Mouse (Mus musculus): ENCODE data around the gene Uck2.

The Uck2 gene

GRCm38 (mm10) chr1:167284258-167284836, 773 bp downstream of the Uck2 start:
- peak; percentile 64 to 87 for DNase-seq (ENCODE audit: inconsistent age in 2 of 2, low spot score in 1 of 2)

DNA sequence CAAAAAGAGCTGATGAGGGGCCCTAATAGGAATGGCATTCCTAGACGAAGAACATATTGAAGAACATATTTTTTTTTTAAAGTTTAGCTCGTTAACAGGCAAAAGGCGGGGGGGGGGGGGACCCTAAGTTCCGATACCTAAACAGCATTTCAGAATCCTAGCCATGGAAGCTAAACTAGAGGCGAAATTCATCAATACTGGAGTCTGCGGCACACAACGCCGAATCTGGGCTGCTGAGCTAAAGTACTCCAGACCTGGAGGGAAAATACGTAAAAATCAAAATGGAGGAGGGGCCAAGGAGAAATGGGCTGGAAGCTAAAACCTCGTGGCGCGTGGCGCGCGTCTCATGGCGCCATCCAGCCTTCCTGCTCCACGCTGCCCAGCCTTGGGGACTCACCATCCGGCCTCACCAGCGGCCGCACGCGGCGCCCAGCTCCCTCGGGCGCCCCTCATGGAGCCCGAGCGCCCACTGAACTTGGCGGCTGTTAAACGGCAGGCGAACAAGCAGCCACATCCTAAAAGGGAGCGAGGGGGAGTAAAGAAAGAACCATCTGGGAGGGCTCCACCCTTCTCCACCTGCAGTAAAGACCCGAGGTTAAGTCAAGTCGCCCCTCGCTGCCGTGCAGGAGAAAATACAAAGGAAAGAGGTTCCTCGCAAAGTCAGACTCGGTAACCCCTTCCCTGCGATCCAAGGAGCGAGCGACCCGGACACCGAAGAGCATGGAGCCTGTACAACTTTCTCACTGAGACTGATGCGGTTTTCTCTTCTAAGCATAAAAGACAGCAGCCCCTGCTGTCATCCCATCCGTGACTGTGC, 1.5 kb downstream of the Uck2 start:
- DNase-seq (ENCODE audit: inconsistent age in 2 of 2, low spot score in 1 of 2), result peak; percentile 61 to 87

- DNase-seq (ENCODE audit: inconsistent age in 2 of 2, low spot score in 1 of 2), result peak in 1 of 2 experiments; percentile 41
Observed at GRCm38 (mm10) chr1:167282768-167283167, 2.4 kb downstream of the Uck2 start.

- DNase-seq (ENCODE audit: inconsistent age in 2 of 2, low spot score in 1 of 2), result peak in 1 of 2 experiments; percentile 21
Observed at GRCm38 (mm10) chr1:167282112-167282511, 3.0 kb downstream of the Uck2 start.

DNA sequence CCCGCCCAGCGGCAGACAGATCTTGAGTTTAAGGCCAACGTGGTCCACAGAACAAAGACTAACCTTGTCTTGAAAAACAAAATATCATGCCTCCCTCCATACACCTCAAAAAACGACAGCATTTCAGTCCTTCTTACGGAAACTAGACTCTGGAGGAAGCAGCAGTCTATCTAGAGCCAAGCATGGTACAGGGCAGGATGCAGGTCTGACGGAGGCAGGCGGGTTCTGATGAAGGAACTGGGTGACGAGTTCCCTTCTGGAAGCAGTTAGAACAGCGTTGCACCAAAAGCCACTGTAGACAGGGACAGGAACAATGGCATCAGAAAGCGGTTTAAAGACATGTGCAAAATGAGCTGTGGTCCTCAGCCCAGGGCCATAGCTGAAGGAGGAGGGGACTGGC, 5.1 kb downstream of the Uck2 start:
- no peak for DNase-seq (ENCODE audit: inconsistent age in 2 of 2, low spot score in 1 of 2)

GRCm38 (mm10) chr1:167279160-167279715, 5.9 kb downstream of the Uck2 start:
- DNase-seq (ENCODE audit: inconsistent age in 2 of 2, low spot score in 1 of 2), result no peak

GRCm38 (mm10) chr1:167278395-167278794, 6.7 kb downstream of the Uck2 start:
- no peak for DNase-seq (ENCODE audit: inconsistent age in 2 of 2, low spot score in 1 of 2)

DNA sequence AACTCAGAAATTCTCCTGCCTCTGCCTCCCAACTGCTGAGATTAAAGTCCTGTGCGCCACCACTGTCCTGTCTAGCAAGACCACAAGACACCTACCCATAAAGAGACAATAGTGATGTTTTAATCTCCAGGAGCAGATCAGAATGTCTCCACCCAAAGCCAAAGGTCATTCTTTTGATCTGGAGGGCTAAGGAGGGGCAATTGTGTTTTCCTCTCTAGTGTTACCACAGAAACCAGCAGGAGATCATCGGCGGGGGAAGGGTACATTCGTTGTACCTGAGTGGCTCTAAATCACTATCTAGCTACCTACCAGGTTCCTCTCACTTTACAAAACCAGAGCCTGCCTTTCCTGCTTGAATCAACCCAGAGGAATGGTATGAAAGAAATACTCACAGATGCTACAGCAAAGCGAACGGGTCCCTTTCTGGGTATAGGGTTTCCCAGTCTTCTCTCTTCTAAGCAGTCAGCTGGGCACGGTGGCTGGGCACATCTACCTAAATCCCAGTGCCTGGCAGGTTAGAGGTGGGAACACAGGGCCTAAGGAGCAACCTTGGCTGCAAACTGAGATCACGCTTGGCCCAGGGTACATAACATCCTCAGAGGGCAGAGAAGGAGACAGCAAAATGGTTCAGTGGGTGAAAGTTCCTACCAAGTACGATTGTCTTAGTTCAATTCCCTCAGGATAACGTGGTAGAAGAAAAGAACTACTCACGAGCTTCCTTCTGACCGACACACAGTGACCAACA, 10.3 kb downstream of the Uck2 start:
- peak in 1 of 2 experiments; percentile 26 for DNase-seq (ENCODE audit: inconsistent age in 2 of 2, low spot score in 1 of 2)

DNA sequence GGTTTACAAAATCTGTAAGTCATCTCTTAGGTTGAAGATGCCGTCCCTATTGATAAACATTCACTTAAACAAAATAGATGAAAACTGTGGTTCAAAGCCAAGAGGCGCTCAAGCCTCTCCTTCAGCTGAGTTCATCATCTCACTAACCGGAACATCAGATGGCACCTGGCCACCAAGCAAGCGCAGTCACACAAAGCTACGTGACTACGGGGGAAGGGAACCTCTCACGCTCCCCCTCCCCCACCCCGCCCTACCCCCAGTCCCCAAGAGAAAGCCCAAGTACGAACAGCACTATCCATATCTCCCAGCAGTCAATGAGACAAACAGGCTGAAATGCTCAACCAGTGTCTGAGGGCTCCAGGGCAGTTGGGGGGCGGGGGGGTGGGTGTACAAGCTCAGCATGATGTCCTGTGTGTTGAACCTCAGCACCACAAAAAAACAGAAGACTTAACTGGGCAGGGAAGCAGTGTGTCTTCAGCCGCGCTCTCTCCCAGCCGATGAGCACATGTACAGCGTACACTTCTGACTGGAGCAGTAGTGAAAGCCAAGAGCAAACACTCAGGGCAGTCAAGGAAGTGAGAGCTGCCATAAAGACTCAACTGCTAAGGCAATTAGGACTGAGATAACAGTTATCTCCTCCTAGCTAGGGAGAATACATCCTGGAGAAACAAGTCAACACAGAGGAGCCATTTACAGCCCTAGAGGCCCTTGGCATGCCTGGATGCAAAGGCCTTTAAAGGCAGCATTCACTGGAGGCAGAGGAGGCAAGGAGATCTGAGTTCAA, 11.5 kb downstream of the Uck2 start:
- DNase-seq (ENCODE audit: inconsistent age in 2 of 2, low spot score in 1 of 2), result no peak

DNA sequence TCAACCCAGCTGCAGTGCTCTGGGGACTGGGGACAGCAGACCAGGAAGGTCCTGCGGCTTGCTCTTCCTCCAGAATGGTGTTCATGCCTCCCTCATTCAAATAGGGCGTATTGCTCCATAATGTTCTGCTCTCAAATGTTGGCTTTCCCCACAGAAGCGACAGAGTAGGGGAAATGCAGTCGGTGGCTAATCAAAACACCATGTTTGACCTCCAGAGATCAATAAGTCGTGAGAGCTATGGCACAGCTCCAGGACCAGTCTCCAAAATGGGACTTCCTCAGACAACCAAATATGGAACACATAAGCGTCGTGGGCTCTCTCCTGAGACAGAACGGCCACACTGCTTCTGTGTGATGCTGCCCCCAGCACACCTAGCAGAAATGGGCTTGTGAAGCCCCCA, 13.3 kb downstream of the Uck2 start:
- DNase-seq (ENCODE audit: inconsistent age in 2 of 2, low spot score in 1 of 2), result no peak

GRCm38 (mm10) chr1:167271304-167271703, 13.8 kb downstream of the Uck2 start:
- DNase-seq (ENCODE audit: inconsistent age in 2 of 2, low spot score in 1 of 2), result no peak

DNA sequence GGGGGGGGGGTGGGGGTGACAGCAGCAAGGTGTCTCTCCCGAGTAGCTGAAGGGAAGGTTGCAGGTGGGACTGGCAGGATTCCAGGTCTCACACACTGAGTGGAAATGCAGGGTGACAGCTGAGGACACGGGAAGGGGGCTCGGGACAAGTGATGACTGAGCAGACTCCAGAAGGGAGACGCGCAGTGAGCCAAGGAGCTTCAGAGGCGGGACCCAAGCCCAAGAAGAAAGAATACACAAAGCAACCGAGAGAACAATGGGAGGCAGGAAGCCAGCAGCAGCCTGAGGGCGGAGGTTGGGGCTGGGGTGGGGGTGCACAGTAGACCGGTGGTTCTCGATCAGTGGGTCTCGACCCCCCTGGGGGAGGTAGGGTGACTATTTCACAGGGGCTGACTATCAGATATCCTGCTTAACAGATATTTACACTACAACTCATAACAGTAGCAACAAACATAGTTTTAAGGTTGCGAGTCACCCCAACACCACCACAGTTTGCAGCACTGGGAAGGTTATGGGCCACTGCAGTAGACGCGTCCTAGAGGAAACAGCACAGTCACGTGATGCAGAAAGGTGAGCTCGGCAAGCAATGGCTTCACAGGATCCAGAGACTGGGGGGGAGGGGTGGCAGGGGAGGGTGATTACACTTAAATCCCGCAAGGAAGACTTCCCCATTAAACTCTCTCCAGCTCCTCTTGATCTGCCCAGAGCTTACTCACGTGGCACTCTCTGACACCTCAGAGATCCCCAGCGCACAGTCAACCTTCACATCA, 14.6 kb downstream of the Uck2 start:
- peak in 1 of 2 experiments; percentile 50 for DNase-seq (ENCODE audit: inconsistent age in 2 of 2, low spot score in 1 of 2)

DNA sequence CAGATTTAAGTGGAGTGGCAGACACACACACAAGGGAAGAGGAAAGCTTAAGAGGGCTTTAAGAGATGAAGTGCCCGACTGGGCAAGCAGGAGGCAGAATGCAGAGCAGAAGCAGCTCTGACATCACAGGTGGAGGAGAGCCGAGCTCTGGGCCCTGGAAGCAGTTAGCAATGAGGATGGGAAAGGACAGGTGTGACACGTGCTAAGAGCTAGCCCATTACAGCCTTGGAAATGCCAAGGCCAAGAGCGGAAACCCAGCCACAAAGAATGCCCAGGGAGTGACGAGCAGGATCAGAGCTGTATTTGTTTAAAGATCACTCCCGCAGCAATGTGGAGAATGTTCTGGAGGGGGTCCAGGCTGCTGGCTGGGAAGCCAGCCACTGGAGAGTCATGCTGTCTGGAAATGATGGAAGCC, 15.3 kb downstream of the Uck2 start:
- peak; percentile 83 to 88 for DNase-seq (ENCODE audit: inconsistent age in 2 of 2, low spot score in 1 of 2)

- DNase-seq (ENCODE audit: inconsistent age in 2 of 2, low spot score in 1 of 2), result peak in 1 of 2 experiments; percentile 54
Observed at GRCm38 (mm10) chr1:167269350-167269811, 15.7 kb downstream of the Uck2 start.

DNA sequence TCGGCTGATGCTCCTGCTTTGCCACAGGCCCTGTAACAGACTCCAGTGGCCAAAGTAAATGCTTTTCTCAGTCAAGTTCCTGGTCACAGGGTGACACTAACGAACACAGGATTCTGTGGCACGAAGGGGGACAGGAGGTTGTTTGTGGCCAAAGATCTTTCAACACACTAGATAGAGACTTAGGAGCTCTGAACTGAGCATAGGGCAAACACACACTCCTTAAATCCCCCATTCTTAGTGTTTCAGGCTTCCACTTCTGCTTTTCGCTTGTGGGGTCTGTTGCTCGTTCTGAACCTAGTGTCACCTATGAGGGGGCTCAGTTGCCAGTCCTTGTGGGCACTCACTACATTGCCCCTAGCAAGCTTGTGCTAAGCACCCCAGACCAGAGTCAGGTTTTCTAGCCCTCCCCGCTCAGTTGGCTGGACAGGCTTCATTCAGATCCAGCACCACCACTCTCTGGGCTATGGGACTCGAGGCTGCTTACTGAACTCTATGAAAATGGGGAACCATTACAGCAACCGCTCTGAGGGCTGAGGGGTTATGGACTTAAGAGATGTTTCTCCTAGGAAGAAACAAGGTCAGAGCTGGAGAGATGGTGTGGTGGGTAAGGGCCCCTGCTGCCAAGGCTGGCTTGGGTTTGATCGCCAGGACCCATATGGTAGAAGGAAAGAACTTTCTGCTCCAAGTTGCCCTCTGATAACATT, 16.6 kb downstream of the Uck2 start:
- DNase-seq (ENCODE audit: inconsistent age in 2 of 2, low spot score in 1 of 2), result no peak

- no peak for DNase-seq (ENCODE audit: inconsistent age in 2 of 2, low spot score in 1 of 2)
Observed at GRCm38 (mm10) chr1:167266720-167267119, 18.4 kb downstream of the Uck2 start.

DNA sequence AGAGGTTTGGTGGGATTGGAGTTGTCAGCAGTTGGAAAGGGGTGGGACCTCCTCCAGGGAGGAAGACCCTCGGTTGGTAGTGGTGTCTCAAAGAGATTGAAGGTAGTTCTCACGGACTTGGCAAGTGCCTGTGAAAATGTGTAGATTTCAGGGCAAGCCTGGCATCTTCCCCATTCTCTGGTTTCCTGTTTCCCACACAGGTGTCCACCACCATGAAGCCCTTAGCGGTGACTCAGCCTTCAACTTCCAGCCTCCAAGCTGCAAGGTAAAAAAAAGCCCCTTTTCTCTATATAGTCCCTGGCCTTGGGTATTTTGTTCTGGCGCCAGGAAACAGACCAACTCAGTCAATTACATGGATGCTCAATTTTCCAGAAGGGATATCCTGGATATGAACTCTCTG, 19.8 kb downstream of the Uck2 start:
- no peak for DNase-seq (ENCODE audit: inconsistent age in 2 of 2, low spot score in 1 of 2)

- DNase-seq (ENCODE audit: inconsistent age in 2 of 2, low spot score in 1 of 2), result peak in 1 of 2 experiments; percentile 43
Observed at GRCm38 (mm10) chr1:167262489-167263041, 22.6 kb downstream of the Uck2 start.

GRCm38 (mm10) chr1:167261750-167262149, 23.4 kb downstream of the Uck2 start:
- no peak for DNase-seq (ENCODE audit: inconsistent age in 2 of 2, low spot score in 1 of 2)
